ENCODE assay signal across 9 mouse cellular contexts in genomic region chr7:24406528-24407344, GRCm38 (mm10). TPM values are rescaled to one million over a fixed set of nuclear protein-coding genes. Genes with fewer than 3 reads are reported as not detected.
A peak's percentile ranks its signal among the peaks of the same experiment; 100 is the strongest.
DNase-seq lines count a peak whose midpoint lies in the region; ATAC-seq and TF ChIP-seq lines count a peak whose summit lies in the region.
"Had no signal": no experiment of that assay in that cellular context is flagged by ENCODE, and none has a peak within 500 bp of the region (broad histone marks: within the 10 kb centered on the region; RNA-seq: fewer than 3 reads in every experiment).

No protein-coding gene starts in this region.

- intact Hi-C loops in left cerebral cortex, adult 2 months (cut with DNase I): loop anchor here (1.0 to 2.0 kb wide), 2 partner anchors 42 to 70 kb away; no protein-coding TSS in a partner anchor

- no peak for ATAC-seq in heart, embryonic 11.5 days (replicated peaks; ENCODE audit: insufficient number of reproducible peaks, low FRiP score, low TSS enrichment)
- peak; percentile 12; the same call in 1 of the 2 replicates for ATAC-seq in forebrain, postnatal 0 days

- H3K9me3 ChIP-seq in heart, embryonic 11.5 days (replicated peaks; ENCODE audit: control insufficient read depth, low read length): peaks cover 2% of the 10 kb centered on the region
- H3K9me3 ChIP-seq in forebrain, postnatal 0 days (ENCODE audit: low read length): no peaks in the 10 kb centered on the region
- H3K9me3 ChIP-seq in megakaryocyte, embryonic 14.5 days: peaks cover 5% of the 10 kb centered on the region

- peaks cover 16% of the 10 kb centered on the region for H3K36me3 ChIP-seq in heart, embryonic 11.5 days (ENCODE audit: control insufficient read depth, insufficient read depth, low read length)
- H3K36me3 ChIP-seq in forebrain, postnatal 0 days (ENCODE audit: insufficient read depth): peaks cover 39% of the 10 kb centered on the region
- peaks cover 95% of the 10 kb centered on the region for H3K36me3 ChIP-seq in megakaryocyte, embryonic 14.5 days (replicated peaks; ENCODE audit: low read length)

- H3K9ac ChIP-seq in heart, embryonic 11.5 days (ENCODE audit: low read depth, low read length): no peak overlapping the region
- no peak overlapping the region for H3K9ac ChIP-seq in forebrain, postnatal 0 days

- H3K4me3 ChIP-seq in heart, embryonic 11.5 days (ENCODE audit: low read depth, low read length): no peak overlapping the region
- no peak overlapping the region for H3K4me3 ChIP-seq in forebrain, postnatal 0 days (ENCODE audit: low read depth, low read length)
- H3K4me3 ChIP-seq in left cerebral cortex, adult 2 months: no peak overlapping the region
- peak overlapping the region; percentile 21 for H3K4me3 ChIP-seq in megakaryocyte, embryonic 14.5 days (replicated peaks)
- H3K4me3 ChIP-seq: myocyte had no signal

- H3K27me3 ChIP-seq in heart, embryonic 11.5 days (ENCODE audit: control insufficient read depth, insufficient read depth, low read length): no peaks in the 10 kb centered on the region
- no peaks in the 10 kb centered on the region for H3K27me3 ChIP-seq in forebrain, postnatal 0 days (ENCODE audit: insufficient read depth, low read length)
- H3K27me3 ChIP-seq in megakaryocyte, embryonic 14.5 days (replicated peaks): no peaks in the 10 kb centered on the region

- H3K4me1 ChIP-seq in heart, embryonic 11.5 days (ENCODE audit: control insufficient read depth, insufficient read depth, low read length): no peaks in the 10 kb centered on the region
- H3K4me1 ChIP-seq in forebrain, postnatal 0 days (ENCODE audit: insufficient read depth): no peaks in the 10 kb centered on the region
- H3K4me1 ChIP-seq in megakaryocyte, embryonic 14.5 days: peaks cover 19% of the 10 kb centered on the region

- no peak overlapping the region for H3K27ac ChIP-seq in heart, embryonic 11.5 days (ENCODE audit: low read depth, low read length)
- no peak overlapping the region for H3K27ac ChIP-seq in forebrain, postnatal 0 days (ENCODE audit: low read depth, low read length)
- H3K27ac ChIP-seq in left cerebral cortex, adult 2 months: no peak overlapping the region

- 45% methylated on average over 5 of the region's 5 CpGs for WGBS in heart, embryonic 11.5 days (ENCODE audit: insufficient replicate concordance)
- WGBS in forebrain, postnatal 0 days: 45% methylated on average over 5 of the region's 5 CpGs

- peak; percentile 78 for TF ChIP-seq CTCF in forebrain, postnatal 0 days (IDR thresholded peaks at IDR 0.05; ENCODE audit: low read depth)
- peak; percentile 81 for TF ChIP-seq CTCF in left cerebral cortex, adult 2 months (IDR thresholded peaks at IDR 0.05)

- peak; percentile 94 for DNase-seq in heart, adult 11 months
- peak; percentile 79 to 85 for DNase-seq in cerebellum, adult 18-20 months
- peak; percentile 78 for DNase-seq in forebrain, postnatal 0 days
- peak; percentile 68 for DNase-seq in hindlimb bud, embryonic 11.5 days (ENCODE audit: extremely low spot score, low read depth, low spot score)
- peak; percentile 62 to 63 for DNase-seq in left cerebral cortex, adult 2 months (ENCODE audit: extremely low spot score in 1 of 2, low spot score in 2 of 2)
- peak; percentile 78 for DNase-seq in skeletal muscle tissue, adult 2 months (ENCODE audit: low read depth, low spot score)

- H3K4me2 ChIP-seq in heart, embryonic 11.5 days: no peak overlapping the region
- H3K4me2 ChIP-seq in forebrain, postnatal 0 days (ENCODE audit: low read depth): no peak overlapping the region

RNA-seq across cellular contexts. Expression of gene Smg9, which starts 7.3 kb away (rescaled TPM):
- polyA plus RNA-seq in heart, embryonic 11.5 days (2014; fragmentation: Nextera tagmentation; extraction: Ambion mirVana): 17.5 and 21.2 TPM in 2 replicates
- total RNA-seq in forebrain, postnatal 0 days (2014; rRNA removed): 23.9 and 31.8 TPM in 2 replicates
- polyA plus RNA-seq in forebrain, postnatal 0 days (2015; fragmentation: Nextera tagmentation; extraction: Ambion mirVana): 25.2 and 28.5 TPM in 2 replicates
- total RNA-seq in left cerebral cortex, adult 2 months (2021): 10 to 100 TPM; 43.7 to 47.5 TPM
- 42.3 and 58.9 TPM in 2 replicates for polyA plus RNA-seq in megakaryocyte, embryonic 14.5 days (2012; ENCODE audit: insufficient read depth, low replicate concordance)

RNA-seq across cellular contexts. Expression of gene Kcnn4, which starts 36.7 kb away (rescaled TPM):
- 9.9 and 11.2 TPM in 2 replicates for polyA plus RNA-seq in heart, embryonic 11.5 days (2014; fragmentation: Nextera tagmentation; extraction: Ambion mirVana)
- 1.2 and 1.5 TPM in 2 replicates for total RNA-seq in forebrain, postnatal 0 days (2014; rRNA removed)
- 0.88 and 1.1 TPM in 2 replicates for polyA plus RNA-seq in forebrain, postnatal 0 days (2015; fragmentation: Nextera tagmentation; extraction: Ambion mirVana)
- total RNA-seq in left cerebral cortex, adult 2 months (2021): under 1 TPM; 0.19 to 0.45 TPM
- 9.0 and 25.3 TPM in 2 replicates for polyA plus RNA-seq in megakaryocyte, embryonic 14.5 days (2012; ENCODE audit: insufficient read depth, low replicate concordance)

RNA-seq across cellular contexts. Expression of gene Irgc1, which starts 45.4 kb away (rescaled TPM):
- not detected in 2 replicates for polyA plus RNA-seq in heart, embryonic 11.5 days (2014; fragmentation: Nextera tagmentation; extraction: Ambion mirVana)
- not detected in 2 replicates for total RNA-seq in forebrain, postnatal 0 days (2014; rRNA removed)
- polyA plus RNA-seq in forebrain, postnatal 0 days (2015; fragmentation: Nextera tagmentation; extraction: Ambion mirVana): not detected in 2 replicates
- under 1 TPM in 1 of 2 experiments, not detected in 1; 0.77 TPM for total RNA-seq in left cerebral cortex, adult 2 months (2021)
- polyA plus RNA-seq in megakaryocyte, embryonic 14.5 days (2012; ENCODE audit: insufficient read depth, low replicate concordance): 0.28 TPM in 1 of 2 replicates, not detected in the other

RNA-seq across cellular contexts. Expression of gene Plaur, which starts 55.5 kb away (rescaled TPM):
- polyA plus RNA-seq in heart, embryonic 11.5 days (2014; fragmentation: Nextera tagmentation; extraction: Ambion mirVana): 5.6 and 6.9 TPM in 2 replicates
- 0.85 and 1.3 TPM in 2 replicates for total RNA-seq in forebrain, postnatal 0 days (2014; rRNA removed)
- polyA plus RNA-seq in forebrain, postnatal 0 days (2015; fragmentation: Nextera tagmentation; extraction: Ambion mirVana): 1.2 and 1.3 TPM in 2 replicates
- total RNA-seq in left cerebral cortex, adult 2 months (2021): 1 to 10 TPM; 1.0 to 1.1 TPM
- polyA plus RNA-seq in megakaryocyte, embryonic 14.5 days (2012; ENCODE audit: insufficient read depth, low replicate concordance): 14.6 and 56.5 TPM in 2 replicates

RNA-seq across cellular contexts. Expression of gene Lypd5, which starts 57.7 kb away (rescaled TPM):
- not detected in 2 replicates for polyA plus RNA-seq in heart, embryonic 11.5 days (2014; fragmentation: Nextera tagmentation; extraction: Ambion mirVana)
- total RNA-seq in forebrain, postnatal 0 days (2014; rRNA removed): not detected in 2 replicates
- polyA plus RNA-seq in forebrain, postnatal 0 days (2015; fragmentation: Nextera tagmentation; extraction: Ambion mirVana): not detected in 2 replicates
- not detected for total RNA-seq in left cerebral cortex, adult 2 months (2021)
- not detected in 2 replicates for polyA plus RNA-seq in megakaryocyte, embryonic 14.5 days (2012; ENCODE audit: insufficient read depth, low replicate concordance)
- polyA plus RNA-seq: myocyte had no signal
